Mouse (Mus musculus) gastrocnemius, postnatal 10 days (tissue): Measurements from ENCODE around the gene Slco1b2. TPM values are rescaled to one million over a fixed set of nuclear protein-coding genes. Genes with fewer than 3 reads are reported as not detected.
"Not testable (repeated sequence)": the region's sequence is repeated elsewhere in the genome, so short reads cannot be mapped to it uniquely, and the experiment has no call there.

Experiments
- DNase-seq: peaks from one replicate; pipeline ENCODE4 v3.0.0; 2021; ENCODE audit warnings: mixed read lengths
- long read RNA-seq, 2 experiments: library from polyadenylated mRNA; stranded (forward); transcript quantifications; one replicate each; pipeline ENCODE4 v2.0.0; 2021
- total RNA-seq, 2 experiments: library from RNA; stranded (reverse); gene quantifications; 2 replicates each; pipeline ENCODE4 v1.2.3; 2021

Gene Slco1b2
- total RNA-seq, result not detected
- long read RNA-seq, experiment 1, result 0 reads
- long read RNA-seq, experiment 2, result 0 reads

- no peak for DNase-seq
These were observed at the start of gene Slco1b2 for GRCm38 (mm10) chr6:141629291-141629690. TSS of gene Slco1b2 (plus strand) at chr6:141629518.

DNA sequence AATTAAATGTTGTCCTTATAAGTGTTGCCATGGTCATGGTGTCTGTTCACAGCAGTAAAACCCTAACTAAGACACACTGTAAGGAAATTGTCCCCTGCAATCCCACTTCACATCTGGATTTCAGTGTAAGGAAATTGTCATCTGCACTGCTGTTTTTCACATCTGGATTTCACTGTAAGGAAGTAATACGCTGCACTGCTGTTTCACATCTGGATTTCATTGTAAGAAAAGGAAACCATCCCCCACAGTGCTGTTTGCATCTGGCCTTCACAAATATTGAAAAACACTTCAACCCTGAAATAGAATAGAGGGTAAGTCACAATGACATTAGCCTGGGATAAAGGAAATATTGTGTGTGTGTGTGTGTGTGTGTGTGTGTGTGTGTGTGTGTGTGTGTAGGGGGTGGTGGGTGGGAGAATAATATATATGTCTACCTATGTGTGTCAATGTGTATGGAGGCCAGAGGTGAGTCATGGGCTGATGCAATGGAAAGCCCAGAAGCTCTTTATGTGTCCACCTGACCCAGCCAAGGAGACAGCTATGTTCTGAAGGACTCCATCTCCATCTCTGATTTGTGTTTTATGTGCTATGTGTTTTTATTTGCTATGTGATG, 44.4 kb upstream of the Slco1b2 start:
- no peak for DNase-seq

GRCm38 (mm10) chr6:141590002-141590401, 39.3 kb upstream of the Slco1b2 start:
- DNase-seq, result no peak

DNA sequence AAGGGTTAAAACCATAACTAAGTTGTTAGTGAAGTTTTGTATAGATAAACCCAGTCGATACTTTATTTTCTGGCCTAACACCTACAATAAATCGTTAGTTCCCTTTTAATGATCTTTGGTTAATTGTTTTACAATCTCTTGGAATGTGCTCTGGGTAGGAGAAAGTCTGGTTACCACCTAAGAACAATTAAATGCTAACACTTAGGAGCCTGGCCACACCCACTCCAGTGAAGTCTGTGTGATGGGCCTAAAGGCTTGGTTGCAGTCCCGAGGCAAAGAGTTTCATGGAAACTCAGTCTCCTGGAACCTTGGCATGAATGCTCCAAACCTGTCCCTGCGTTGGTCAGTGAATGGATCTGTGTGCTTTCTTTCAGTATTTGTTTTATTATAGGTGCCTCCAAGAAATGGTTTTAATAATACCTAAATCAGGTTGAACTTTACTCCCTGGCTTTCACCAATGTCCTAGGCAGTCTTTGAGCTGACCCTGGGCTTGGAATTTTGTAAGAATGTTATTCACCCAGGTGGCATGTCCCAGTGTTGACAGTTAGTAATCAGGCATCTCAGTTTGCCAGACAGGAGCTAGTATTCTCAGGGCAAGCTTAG, 38.6 kb upstream of the Slco1b2 start:
- DNase-seq, result not testable (repeated sequence)

DNA sequence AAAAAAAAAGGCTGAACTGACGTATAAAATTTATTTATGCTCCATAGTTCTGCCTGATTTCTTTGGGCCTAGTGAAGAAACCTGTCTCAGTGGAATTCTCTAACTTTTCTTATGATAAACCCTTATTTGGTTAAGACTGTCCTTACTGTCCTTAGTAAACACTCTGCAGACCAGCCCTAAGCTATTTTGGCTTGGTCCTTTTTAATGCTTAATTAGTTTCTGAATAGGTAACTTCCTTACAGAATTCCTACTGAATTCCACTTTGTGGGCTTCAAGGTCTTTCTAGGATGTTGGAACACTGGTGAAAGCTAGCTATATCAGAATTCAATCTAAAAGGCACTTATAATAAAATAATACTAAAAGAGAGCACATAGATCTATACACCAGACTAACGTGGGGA, 33.2 kb upstream of the Slco1b2 start:
- DNase-seq, result no peak

GRCm38 (mm10) chr6:141597037-141597436, 32.3 kb upstream of the Slco1b2 start:
- DNase-seq, result no peak

DNA sequence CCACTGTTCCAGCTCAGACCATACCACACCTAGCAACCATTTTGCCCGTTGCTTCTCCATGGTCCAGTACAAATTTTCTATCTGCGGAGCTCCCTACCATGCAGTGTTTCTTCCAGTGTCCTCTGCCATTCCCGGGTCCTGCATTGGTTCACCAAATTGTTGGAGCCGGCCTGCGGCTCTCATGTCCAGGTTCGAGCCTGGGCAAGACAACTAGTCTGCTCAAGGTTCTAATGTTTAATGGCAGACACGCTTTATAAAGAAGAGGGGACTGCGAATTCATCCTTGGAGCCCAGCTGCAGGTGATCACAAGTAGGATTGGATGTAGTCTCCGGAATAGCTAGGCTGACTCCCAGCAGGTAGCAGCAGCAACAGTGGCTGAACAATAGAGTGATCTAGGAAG, 28.4 kb upstream of the Slco1b2 start:
- DNase-seq, result no peak

- no peak for DNase-seq
These were observed 18.5 kb upstream of the Slco1b2 start for GRCm38 (mm10) chr6:141610702-141611260.

- DNase-seq, result no peak
These were observed 15.3 kb upstream of the Slco1b2 start for GRCm38 (mm10) chr6:141614017-141614416.

GRCm38 (mm10) chr6:141615348-141615747, 14.0 kb upstream of the Slco1b2 start:
- no peak for DNase-seq

GRCm38 (mm10) chr6:141632935-141633334, 3.6 kb downstream of the Slco1b2 start:
- peak; percentile 7 for DNase-seq

DNA sequence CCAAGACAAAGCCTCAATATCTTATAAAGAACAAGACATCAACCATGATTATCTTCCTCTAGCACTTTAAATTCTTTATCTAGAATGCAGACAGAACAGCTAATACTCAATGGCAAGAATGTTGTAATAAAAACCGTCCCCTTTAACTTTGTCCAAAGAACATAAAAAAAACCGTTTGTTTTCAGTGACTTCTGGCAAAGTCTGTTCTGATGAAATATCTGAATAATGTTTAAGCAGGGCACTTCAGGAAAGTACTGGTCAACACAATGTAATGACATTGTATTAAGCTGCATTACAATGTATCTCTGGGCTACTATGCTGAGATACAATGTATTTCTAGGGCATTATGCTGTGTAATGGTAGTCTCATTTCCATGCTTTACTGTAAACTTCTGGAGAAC, 5.9 kb downstream of the Slco1b2 start:
- no peak for DNase-seq

DNA sequence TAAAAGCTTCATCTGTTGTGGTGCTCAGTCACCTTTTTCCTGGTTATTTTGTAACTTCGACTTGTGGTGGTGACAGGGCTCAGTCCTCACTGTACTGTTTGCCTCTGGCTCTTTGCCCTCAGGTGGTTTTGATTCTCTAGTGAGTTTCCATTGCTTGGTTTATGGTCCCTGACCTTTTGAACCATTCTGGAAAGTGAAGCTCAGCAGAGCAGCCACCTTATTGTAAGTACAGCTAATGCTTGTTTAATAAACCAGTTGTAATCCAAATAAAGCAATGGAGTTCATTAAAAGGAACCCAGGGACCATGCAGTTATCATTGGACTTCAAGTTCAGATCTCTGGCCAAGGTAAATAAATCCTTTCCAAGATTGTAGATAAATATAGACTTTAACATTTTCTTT, 11.3 kb downstream of the Slco1b2 start:
- DNase-seq, result no peak

DNA sequence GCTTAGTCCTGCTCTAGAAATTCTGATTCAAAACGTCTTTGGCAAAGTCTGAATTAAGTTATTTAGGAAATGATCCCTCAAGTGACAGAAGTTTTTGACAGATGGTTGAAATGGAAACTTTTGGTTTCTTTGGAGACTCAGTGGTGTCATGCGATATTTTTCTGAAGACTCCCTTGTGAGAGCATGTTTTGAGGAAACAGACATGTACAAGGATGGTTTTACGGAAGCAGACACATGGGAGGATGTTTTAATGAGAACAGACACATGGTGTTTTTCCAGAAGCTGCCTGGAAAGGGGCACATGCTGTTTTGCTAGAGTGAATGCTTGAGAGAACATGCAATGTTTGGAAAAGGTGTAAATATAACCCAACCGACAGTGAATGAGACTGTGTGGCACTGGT, 57.7 kb downstream of the Slco1b2 start:
- DNase-seq, result no peak

DNA sequence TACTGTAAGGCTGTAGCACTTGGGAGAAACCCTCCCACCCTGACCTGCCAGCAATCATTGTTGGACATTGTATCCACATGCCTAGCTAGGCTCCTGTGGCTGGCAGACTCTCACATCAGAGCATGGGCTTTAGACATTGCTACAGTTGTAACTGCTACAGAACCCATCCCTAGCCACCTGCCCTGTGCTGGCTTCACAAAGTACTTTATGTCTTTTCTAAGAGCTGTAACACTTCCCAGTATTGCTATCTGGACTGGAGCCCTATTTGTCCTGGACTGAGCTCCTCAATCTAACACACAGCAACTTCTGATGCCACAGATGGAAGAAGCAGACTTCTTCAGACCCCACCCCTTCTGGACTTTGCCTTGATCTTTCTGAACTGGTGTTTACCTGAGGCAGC, 61.9 kb downstream of the Slco1b2 start:
- no peak for DNase-seq

Other genes starting within 250 kb of the Slco1b2 start
- under 1 TPM; 0.09 to 0.36 TPM for gene Slco1c1, start 105.2 kb upstream of the Slco1b2 start, total RNA-seq
- gene Gm5724, start 144.3 kb downstream of the Slco1b2 start, total RNA-seq, result not detected
- under 1 TPM; 0.19 to 0.34 TPM for gene Slco1a4, start 226.7 kb downstream of the Slco1b2 start, total RNA-seq